Mouse (Mus musculus): ENCODE measurements at regions not wholly inside any gene's neighbourhood (a gene's known extent, or its start where the extent isn't known, plus 50 kb on each side); places are given as distances from the start of the nearest gene placed in this dataset.

DNA sequence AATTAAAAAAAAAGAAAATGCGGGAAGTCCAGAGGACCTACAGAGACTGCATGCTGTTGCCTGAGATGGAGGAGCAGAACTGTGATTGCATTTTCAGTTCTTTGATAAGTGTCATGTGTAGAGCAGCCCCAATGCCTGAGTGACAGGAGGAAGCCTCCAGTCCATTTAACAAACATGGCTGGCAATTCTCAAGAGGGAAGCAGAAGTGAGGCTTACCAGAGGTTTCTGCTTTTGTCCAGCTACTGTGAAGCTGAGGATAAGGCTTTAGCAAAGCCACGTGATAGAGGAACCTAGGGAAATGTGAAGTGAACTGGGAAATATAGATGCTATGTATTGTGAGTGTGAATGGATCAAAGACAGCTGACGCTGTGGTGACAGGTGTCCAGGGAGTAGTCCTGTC lies 56.6 kb downstream of the Sucnr1 start:
- TF ChIP-seq POLR2A (IDR thresholded peaks at IDR 0.05; ENCODE audit: borderline replicate concordance, low read depth, low read length) (no peak), CTCF (IDR thresholded peaks at IDR 0.05; ENCODE audit: low read depth, low read length) (no peak)

All from bone marrow macrophage, adult 2 months (primary cell).